Mouse (Mus musculus) adrenal gland, adult 2 months (tissue): ENCODE measurements around the gene Oard1. TPM values are rescaled to one million over a fixed set of nuclear protein-coding genes. Genes with fewer than 3 reads are reported as not detected.

Source experiments
- DNase-seq: peaks from one replicate; pipeline ENCODE4 v3.0.0; 2021
- polyA plus RNA-seq: library from polyadenylated mRNA; depleted of rRNA; stranded (reverse); fragments of >200 nt; gene quantifications from 2 replicates; pipeline ENCODE4 v1.2.3, GENCODE M21; 2012; rRNA removed
- total RNA-seq, 2 experiments: library from RNA; stranded (reverse); gene quantifications; 2 replicates each; pipeline ENCODE4 v1.2.3; 2021

The Oard1 gene
- total and polyA plus RNA-seq, 3 experiments = 2.5 to 19.6 (median 14.6) TPM

DNA sequence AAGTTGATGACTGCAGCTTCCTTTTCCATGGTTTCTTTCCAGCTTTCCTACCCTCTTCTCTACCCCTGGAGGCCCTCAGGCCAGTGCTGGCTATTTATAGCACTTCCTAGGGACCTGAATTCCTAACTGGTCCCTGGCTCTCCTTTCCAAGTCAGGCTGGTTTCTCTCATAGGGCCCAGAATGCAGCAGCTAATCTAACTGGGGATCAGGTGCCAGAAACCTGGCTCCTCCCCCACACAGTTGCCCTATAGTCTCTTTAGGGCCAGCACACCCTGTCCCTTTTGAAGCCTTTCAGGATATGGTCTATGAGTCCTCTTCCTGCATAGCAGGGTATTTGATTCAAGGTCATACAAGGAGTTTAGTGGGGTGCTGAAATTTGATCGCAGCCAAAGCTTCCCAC is 26.7 kb downstream of the Oard1 start:
- DNase-seq = no peak

DNA sequence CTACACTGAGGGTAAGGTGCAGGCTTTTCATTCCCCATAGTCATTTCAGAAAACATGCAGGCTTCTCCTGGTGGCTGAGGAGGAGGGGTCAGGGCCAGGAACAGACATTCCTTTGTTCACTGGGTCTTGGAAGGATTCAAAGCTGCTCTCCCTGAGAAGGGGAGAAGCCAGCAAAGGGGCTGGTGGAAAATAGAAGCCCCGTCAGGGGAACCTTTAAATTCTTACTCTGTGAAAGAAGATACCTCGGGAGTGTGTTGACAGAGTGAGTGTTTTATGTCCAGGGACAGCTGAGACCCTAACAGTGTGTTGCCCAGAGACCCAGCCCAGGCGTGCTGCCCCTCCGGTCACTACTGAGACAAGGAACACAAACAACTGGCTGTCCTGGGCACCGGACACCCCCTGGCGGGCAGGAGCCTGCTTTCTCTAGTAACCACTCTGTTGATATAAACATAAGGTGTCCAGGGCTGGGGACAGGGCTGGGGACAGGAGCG is 27.7 kb downstream of the Oard1 start:
- DNase-seq = no peak

DNA sequence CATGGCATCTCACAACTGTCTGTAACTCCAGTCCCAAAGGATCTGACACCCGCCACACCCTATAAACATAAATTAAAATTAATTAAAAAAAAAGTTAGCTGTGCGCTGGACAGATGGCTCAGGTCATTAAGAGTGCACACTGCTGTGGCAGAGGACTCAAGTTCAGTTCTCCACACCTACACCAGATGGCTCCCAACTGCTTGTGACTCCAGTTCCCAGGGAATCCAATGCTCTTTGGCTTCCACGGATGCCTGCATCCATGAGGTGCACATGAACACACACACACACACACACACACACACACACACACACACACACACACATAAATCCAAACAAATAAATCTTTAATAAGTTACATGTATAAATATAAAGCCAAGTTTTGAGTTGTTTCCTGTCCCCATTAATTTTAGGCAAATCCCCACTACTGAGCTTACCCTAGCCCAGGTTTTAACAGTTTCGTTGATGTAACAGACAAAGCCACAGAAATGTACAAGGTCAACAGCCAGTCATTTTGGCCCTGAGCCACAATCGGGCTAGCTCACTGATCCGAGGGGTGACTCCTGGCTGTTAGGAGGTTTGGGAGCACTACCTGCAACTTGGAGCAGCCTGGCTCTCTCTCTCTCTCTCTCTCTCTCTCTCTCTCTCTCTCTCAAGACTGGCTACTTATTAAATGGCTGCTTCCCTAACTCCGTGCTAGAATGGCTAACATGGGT is 33.1 kb downstream of the Oard1 start:
- DNase-seq = peak; percentile 65

DNA sequence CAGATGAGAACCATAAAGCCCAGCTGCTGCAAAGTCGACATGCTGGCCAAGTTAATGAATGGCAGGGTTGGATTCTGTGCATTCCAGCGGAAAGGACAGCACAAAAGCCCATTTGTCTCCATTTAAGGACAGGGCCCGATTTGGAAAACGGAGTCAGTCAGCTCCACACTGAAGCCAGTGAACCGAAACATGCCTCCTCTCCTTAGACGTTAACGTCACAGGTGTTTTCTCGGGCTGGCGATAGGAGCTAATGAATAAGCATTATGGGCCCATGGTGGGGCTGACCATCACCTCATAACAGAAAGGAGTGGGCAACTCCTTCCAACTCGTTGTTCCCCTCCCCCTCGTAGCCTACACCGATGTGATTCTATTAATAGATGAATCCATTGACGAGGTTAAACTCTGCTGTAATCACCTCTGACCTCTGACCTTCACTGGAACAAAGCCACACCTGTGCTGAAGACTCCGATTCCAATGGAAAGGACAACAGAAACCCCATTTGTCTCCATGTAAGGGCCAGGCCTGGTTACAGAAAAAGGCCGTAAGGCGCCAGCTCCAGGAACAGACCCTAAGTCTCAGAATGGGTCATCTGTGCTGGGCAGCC is 33.8 kb downstream of the Oard1 start:
- no peak for DNase-seq

DNA sequence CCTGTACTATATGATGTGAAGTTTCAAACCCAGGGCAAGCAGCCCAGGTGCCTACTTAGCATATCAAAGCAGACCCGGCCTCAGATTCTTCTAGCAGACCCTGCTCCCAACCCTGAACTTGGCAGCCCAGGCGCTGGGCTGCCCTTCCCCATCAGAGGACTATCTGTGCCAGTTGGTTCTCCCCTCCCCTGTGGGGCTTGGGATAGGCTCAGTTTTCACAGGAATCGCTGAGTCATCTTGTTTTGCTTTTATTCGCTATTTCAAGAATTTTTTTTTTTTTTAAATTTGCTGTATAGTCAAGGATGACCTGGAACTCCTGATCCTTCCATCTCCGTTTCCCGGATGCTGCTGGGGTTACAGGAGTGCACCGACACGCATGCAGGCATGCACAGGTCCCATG is 37.9 kb downstream of the Oard1 start:
- no peak for DNase-seq

DNA sequence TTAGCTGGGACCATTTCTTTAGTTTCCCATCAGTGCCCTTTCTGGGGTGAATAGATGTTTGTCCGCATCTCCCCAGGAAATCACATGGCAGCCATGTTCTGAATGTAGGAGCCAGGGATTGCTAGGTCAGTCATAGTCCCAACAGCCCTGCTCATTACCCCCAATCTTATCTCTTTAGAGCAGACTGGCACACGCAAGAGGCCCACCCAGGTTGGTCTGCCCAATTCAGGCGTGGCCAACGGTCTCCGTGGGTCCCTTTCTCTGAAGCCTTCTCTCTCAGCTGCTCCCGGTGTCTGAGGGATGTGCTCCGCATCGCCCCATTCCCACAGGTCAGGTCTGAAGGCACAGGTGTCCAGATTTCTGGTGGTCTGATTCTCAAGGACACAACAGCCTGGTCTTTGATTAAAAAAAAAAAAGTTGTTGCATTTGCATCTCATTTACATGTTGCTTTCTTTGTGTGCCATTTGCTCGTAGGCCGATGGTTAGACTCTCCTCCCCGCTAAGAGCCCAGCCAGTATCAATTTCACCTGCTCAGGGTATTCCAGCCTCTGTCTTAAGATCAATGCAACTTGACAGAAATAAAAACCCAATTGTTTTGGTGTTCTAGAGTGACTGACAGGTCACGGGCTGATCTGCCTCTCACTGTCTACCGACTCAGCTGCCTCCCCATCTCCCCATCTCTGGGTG is 41.0 kb downstream of the Oard1 start:
- DNase-seq = no peak

DNA sequence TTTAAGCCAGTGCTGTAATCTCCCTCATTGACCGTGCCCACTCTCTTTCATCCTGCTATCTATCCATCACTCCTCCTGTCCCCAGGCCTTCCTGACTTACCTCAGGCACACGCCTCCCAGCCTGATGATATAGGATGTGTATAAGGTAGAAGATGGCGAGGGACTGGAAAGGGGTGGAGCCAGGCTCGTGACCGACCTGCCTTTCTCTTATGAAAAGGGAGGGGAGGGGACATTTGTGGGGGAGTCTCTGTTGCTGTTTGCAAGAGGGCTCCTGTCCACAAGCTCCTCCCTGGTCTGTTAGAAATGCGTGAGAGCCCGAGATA is 41.5 kb downstream of the Oard1 start, which contains the start of gene Tspo2:
Gene Tspo2, minus strand, starts transcription at position 170 of the 323 bp plus-strand sequence.
- DNase-seq = no peak

DNA sequence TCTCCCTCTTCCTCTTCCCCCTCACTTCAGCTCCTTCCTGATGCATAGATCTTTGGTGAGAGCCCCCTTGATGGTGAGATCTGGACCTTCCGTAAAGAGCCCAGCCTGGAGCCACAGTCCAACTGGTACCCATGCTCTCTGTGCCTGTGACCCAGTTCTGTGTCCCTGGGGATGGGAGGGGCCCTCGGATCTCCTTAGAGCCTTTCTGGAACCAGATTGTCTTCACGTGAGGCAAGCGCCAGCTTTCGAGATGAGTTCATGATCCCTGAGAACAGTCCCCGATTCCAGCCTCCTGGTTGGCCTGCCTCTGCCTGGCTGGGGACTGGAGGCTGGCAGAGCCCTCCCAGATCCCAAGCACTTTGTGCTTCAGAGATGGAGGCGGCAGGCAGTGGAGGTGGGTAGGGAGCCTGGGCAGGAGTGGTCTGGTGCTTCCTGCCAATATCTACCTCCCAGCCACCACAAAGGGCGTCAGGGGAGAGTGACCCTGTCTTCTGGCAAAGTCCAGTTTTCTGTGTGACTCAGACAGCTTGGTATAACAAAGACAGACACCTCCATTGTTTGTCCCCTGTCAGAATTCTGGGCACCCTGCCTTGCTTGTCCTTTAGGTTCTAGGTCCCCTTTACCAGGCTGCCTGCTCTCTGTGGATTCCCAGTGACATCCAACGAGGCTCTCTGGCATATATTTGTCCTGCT is 42.1 kb downstream of the Oard1 start:
- DNase-seq = no peak

DNA sequence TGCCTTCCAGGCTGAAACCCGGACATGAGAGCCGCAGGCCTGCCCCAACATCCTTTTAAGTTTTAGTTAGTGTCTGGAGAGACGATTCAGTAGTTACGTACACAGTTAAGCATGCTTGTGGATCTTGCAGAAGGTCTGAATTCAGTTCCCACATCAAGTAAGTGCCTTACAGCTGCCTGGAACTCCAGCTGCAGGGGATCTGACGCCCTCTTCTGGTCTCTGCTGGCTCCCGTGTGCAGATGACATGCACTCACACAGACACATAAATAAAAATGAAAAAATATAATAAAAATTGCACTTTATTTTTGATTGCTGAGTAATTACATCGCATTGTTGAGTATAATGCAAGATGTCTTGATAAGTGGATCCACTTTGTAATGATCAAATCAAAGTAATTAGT is 43.7 kb downstream of the Oard1 start:
- DNase-seq = no peak

DNA sequence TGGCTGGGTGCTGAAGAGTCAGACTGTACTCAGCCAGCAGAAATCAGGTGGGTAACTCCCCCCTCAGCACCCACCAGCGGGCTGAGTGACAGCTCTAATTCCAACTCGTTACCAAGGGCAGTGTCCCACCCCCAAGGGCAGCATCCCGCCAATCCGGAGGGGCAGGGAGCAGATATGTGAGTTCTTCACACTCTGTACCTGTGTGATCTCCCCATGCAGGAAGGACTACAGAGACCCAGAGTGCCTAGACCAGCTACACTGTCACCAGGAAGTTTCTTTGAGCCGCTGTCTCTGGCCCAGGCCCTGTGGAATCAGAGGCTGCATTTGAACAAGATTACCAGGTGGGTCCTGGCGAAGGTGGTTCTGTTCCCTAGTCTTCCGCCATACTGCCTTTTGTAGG is 44.4 kb downstream of the Oard1 start:
- DNase-seq = no peak

DNA sequence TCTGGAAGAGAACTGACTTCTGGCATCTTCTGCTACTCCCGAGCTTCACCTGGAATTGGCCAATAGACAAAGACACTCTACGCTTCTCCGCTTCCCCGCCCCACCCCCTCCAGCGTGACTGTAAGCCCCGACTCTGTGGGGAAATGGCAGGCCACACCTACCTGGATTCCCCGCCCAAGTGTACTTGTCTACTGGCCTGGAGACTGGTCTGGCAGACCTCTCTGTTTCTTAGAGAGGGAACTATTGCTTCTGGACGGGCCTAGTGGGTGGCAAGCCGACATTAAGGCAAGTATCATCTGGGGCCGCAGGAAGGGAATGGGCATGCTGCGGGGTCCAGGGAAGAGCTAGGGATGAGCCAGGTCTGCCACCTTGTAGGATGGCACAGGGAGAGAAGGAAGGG is 44.9 kb downstream of the Oard1 start, which contains the start of gene Unc5cl:
Gene Unc5cl, plus strand, starts transcription at position 214 of the 400 bp plus-strand sequence.
- no peak for DNase-seq

DNA sequence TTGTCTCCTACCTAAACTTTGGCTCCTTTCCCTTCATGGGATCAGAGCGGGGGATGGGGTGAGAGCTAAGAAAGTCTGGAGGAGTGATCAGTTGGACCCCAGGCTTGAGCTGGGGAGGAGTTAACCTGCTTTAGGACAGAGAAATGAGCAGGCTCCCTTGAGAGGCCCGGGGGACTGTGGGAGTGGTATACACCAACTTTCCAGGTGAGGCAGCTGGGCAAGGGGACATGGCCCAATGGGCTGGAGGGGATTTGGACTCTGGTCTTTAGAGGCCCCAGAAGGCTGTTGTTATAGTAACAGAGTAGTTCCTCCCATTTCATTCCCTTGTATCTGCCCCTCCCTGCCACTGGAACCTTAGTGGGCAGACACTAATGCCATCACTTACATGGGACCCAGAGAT is 46.1 kb downstream of the Oard1 start:
- no peak for DNase-seq

DNA sequence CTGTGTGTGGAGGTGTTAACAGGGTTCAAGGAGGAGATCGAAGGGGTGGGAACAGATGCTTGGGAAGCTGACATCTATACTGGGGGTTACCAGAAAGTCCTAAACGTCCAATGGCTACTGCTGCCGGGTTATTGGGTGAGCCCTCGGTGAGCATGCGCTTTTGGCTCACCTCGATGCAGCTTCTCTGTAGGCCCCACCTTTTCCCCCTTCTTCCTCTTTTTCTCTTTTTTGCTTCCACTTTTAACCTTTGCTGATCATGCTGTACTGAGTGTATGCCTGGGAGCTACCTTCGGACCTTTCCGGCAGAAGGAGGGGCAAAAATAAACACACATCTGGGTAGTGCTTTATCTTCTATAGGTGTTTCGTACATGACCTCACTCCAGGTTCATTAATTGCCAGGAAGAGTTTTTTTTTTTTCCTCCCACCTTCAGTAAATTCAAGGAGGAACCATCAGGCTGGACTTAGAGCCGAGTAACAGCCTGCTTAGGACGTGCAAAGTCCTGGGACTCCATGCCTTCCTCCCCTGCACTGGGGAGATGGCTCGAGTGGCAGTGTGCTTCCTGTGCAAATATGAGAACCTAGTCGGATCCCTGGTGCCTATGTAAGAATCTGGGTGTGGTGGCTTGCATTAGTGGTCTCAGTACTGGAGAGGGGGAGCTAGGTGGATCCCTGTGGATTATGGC is 48.3 kb downstream of the Oard1 start:
- DNase-seq = no peak

DNA sequence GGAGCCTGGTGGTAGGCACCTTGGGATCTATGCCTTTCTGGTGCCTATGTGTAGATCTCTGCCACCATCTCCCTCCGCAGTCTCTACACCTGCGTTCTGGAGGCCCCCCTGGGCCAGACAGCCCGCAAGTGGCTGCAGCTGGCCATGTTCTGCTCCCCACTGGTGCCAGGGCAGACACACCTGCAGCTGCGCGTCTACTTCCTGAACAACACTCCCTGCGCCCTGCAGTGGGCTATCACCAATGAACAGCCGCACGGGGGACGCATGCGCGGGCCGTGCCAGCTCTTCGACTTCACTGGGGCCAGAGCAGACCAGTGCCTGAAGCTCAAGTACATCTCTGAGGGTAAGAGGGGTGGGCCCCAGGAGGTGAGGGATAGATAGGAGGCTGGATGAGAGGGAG is 52.3 kb downstream of the Oard1 start:
- DNase-seq = no peak

DNA sequence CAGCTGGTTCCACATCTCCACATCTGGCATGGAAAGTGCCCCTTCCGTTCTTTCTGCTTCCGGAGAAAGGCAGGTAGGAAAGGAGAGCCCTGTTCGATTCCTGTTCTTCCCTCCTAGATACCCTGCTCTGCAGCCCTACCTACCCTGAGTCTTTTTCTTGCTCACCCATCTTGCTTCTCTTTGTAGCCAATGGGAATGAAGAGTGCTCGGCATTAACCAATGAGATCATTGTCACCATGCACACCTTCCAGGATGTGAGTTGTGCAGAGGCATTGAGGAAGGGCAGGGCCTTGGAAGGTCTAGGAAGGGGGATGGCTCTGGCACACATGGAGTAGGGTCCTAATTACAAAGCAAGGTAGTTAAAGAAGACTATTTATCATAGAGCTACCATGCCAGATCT is 53.6 kb downstream of the Oard1 start:
- DNase-seq = no peak

Other genes starting within 250 kb of the Oard1 start
- gene A530064D06Rik, start 242.7 kb upstream of the Oard1 start, total RNA-seq = not detected
- 0.08 and 0.68 TPM in 2 replicates for gene A530064D06Rik, start 242.7 kb upstream of the Oard1 start, polyA plus RNA-seq
- under 1 TPM; 0.17 to 0.24 TPM for gene Trem1, start 177.2 kb upstream of the Oard1 start, total RNA-seq
- gene Trem1, start 177.2 kb upstream of the Oard1 start, polyA plus RNA-seq = not detected in 2 replicates
- under 1 TPM in 1 of 2 experiments, not detected in 1; 0.48 TPM for gene Trem3, start 162.2 kb upstream of the Oard1 start, total RNA-seq
- not detected in 2 replicates for gene Trem3, start 162.2 kb upstream of the Oard1 start, polyA plus RNA-seq
- gene Treml4, start 145.7 kb upstream of the Oard1 start, total RNA-seq = 1 to 10 TPM in 1 of 2 experiments, under 1 TPM in 1; 0.23 to 1.2 TPM
- gene Treml4, start 145.7 kb upstream of the Oard1 start, polyA plus RNA-seq = 1.0 and 1.3 TPM in 2 replicates
- gene Treml2, start 110.5 kb upstream of the Oard1 start, total RNA-seq = under 1 TPM; 0.20 to 0.38 TPM
- 0.26 and 0.42 TPM in 2 replicates for gene Treml2, start 110.5 kb upstream of the Oard1 start, polyA plus RNA-seq
- under 1 TPM; 0.14 to 0.43 TPM for gene B430306N03Rik, start 93.9 kb upstream of the Oard1 start, total RNA-seq
- gene B430306N03Rik, start 93.9 kb upstream of the Oard1 start, polyA plus RNA-seq = 0.10 and 0.19 TPM in 2 replicates
- 1 to 10 TPM; 3.4 to 5.3 TPM for gene Trem2, start 63.6 kb upstream of the Oard1 start, total RNA-seq
- gene Trem2, start 63.6 kb upstream of the Oard1 start, polyA plus RNA-seq = 9.4 and 12.2 TPM in 2 replicates
- gene Treml1, start 50.1 kb upstream of the Oard1 start, total RNA-seq = under 1 TPM in 1 of 2 experiments, not detected in 1; 0.48 TPM
- gene Treml1, start 50.1 kb upstream of the Oard1 start, polyA plus RNA-seq = 0.33 and 0.42 TPM in 2 replicates
- 10 to 100 TPM; 26.4 to 41.3 TPM for gene Nfya, start 108 bp upstream of the Oard1 start, total RNA-seq
- gene Nfya, start 108 bp upstream of the Oard1 start, polyA plus RNA-seq = 45.1 and 55.8 TPM in 2 replicates
- 1 to 10 TPM; 1.7 to 2.0 TPM for gene Apobec2, start 22.9 kb downstream of the Oard1 start, total RNA-seq
- 0.28 and 0.58 TPM in 2 replicates for gene Apobec2, start 22.9 kb downstream of the Oard1 start, polyA plus RNA-seq
- gene Tspo2, start 41.5 kb downstream of the Oard1 start, total RNA-seq = not detected
- not detected in 2 replicates for gene Tspo2, start 41.5 kb downstream of the Oard1 start, polyA plus RNA-seq
- gene Unc5cl, start 44.9 kb downstream of the Oard1 start, total RNA-seq = not detected
- not detected in 2 replicates for gene Unc5cl, start 44.9 kb downstream of the Oard1 start, polyA plus RNA-seq